Mouse (Mus musculus): ENCODE data around the gene Nrxn1. TPM values are rescaled to one million over a fixed set of nuclear protein-coding genes. Genes with fewer than 3 reads are reported as not detected.

Nrxn1 gene
- total and polyA plus RNA-seq, 3 experiments: 2.0 to 2.7 (median 2.1) TPM

GRCm38 (mm10) chr17:90333445-90333844, 759.4 kb downstream of the Nrxn1 start:
- Histone ChIP-seq H3K36me3 (ENCODE audit: control insufficient read depth, insufficient read depth, low read length) (no peaks in the 10 kb centered on the region), H3K4me1 (ENCODE audit: control insufficient read depth, insufficient read depth, low read length) (no peaks in the 10 kb centered on the region), H3K79me2 (replicated peaks; ENCODE audit: control insufficient read depth, insufficient read depth, low read length) (no peaks in the 10 kb centered on the region), H3K27me3 (ENCODE audit: control insufficient read depth, insufficient read depth, low read length) (no peaks in the 10 kb centered on the region), H3K4me3 (no peak overlapping the region), H3K9ac (ENCODE audit: low read depth, low read length) (no peak overlapping the region), H3K27ac (no peak overlapping the region)
- TF ChIP-seq POLR2A (IDR thresholded peaks at IDR 0.05; ENCODE audit: insufficient read depth, low read depth, low read length) (no peak), EP300 (IDR thresholded peaks at IDR 0.05; ENCODE audit: insufficient read depth, low read depth, low read length) (no peak), CTCF (IDR thresholded peaks at IDR 0.05) (no peak)
- 56% methylated on average over 1 of the region's 1 CpGs for WGBS
- intact Hi-C loops (cut with DNase I): no loop called here
- no peak for DNase-seq

- Histone ChIP-seq H3K27me3 (ENCODE audit: control insufficient read depth, insufficient read depth, low read length) (no peaks in the 10 kb centered on the region), H3K4me3 (no peak overlapping the region), H3K4me1 (ENCODE audit: control insufficient read depth, insufficient read depth, low read length) (no peaks in the 10 kb centered on the region), H3K27ac (no peak overlapping the region), H3K79me2 (replicated peaks; ENCODE audit: control insufficient read depth, insufficient read depth, low read length) (no peaks in the 10 kb centered on the region), H3K36me3 (ENCODE audit: control insufficient read depth, insufficient read depth, low read length) (no peaks in the 10 kb centered on the region), H3K9ac (ENCODE audit: low read depth, low read length) (no peak overlapping the region)
- DNase-seq: no peak
- intact Hi-C loops (cut with DNase I): no loop called here
- TF ChIP-seq EP300 (IDR thresholded peaks at IDR 0.05; ENCODE audit: insufficient read depth, low read depth, low read length) (no peak), POLR2A (IDR thresholded peaks at IDR 0.05; ENCODE audit: insufficient read depth, low read depth, low read length) (no peak), CTCF (IDR thresholded peaks at IDR 0.05) (no peak)
- WGBS: 70% methylated on average over 6 of the region's 6 CpGs
Observed at GRCm38 (mm10) chr17:90323674-90324073, 769.2 kb downstream of the Nrxn1 start.

- H3K4me1 ChIP-seq (ENCODE audit: control insufficient read depth, insufficient read depth, low read length): no peaks in the 10 kb centered on the region
- no peaks in the 10 kb centered on the region for H3K79me2 ChIP-seq (replicated peaks; ENCODE audit: control insufficient read depth, insufficient read depth, low read length)
- no peaks in the 10 kb centered on the region for H3K27me3 ChIP-seq (ENCODE audit: control insufficient read depth, insufficient read depth, low read length)
- intact Hi-C loops (cut with DNase I): no loop called here
- H3K27ac ChIP-seq: no peak overlapping the region
- DNase-seq: no peak
- 52% methylated on average over 4 of the region's 4 CpGs for WGBS
- H3K9ac ChIP-seq (ENCODE audit: low read depth, low read length): no peak overlapping the region
- TF ChIP-seq EP300 (IDR thresholded peaks at IDR 0.05; ENCODE audit: insufficient read depth, low read depth, low read length): no peak
- no peak for TF ChIP-seq POLR2A (IDR thresholded peaks at IDR 0.05; ENCODE audit: insufficient read depth, low read depth, low read length)
- TF ChIP-seq CTCF (IDR thresholded peaks at IDR 0.05): no peak
- H3K36me3 ChIP-seq (ENCODE audit: control insufficient read depth, insufficient read depth, low read length): no peaks in the 10 kb centered on the region
- H3K4me3 ChIP-seq: no peak overlapping the region
Observed at GRCm38 (mm10) chr17:90272225-90272624, 820.6 kb downstream of the Nrxn1 start.

GRCm38 (mm10) chr17:90271165-90271564, 821.7 kb downstream of the Nrxn1 start:
- 23% methylated on average over 4 of the region's 4 CpGs for WGBS
- Histone ChIP-seq H3K27ac (no peak overlapping the region), H3K4me3 (no peak overlapping the region), H3K9ac (ENCODE audit: low read depth, low read length) (no peak overlapping the region), H3K79me2 (replicated peaks; ENCODE audit: control insufficient read depth, insufficient read depth, low read length) (no peaks in the 10 kb centered on the region), H3K36me3 (ENCODE audit: control insufficient read depth, insufficient read depth, low read length) (no peaks in the 10 kb centered on the region), H3K4me1 (ENCODE audit: control insufficient read depth, insufficient read depth, low read length) (no peaks in the 10 kb centered on the region), H3K27me3 (ENCODE audit: control insufficient read depth, insufficient read depth, low read length) (no peaks in the 10 kb centered on the region)
- intact Hi-C loops (cut with DNase I): no loop called here
- TF ChIP-seq EP300 (IDR thresholded peaks at IDR 0.05; ENCODE audit: insufficient read depth, low read depth, low read length) (no peak), CTCF (IDR thresholded peaks at IDR 0.05) (no peak), POLR2A (IDR thresholded peaks at IDR 0.05; ENCODE audit: insufficient read depth, low read depth, low read length) (no peak)
- no peak for DNase-seq

GRCm38 (mm10) chr17:90269143-90269542, 823.7 kb downstream of the Nrxn1 start:
- Histone ChIP-seq H3K27me3 (ENCODE audit: control insufficient read depth, insufficient read depth, low read length) (no peaks in the 10 kb centered on the region), H3K27ac (no peak overlapping the region), H3K79me2 (replicated peaks; ENCODE audit: control insufficient read depth, insufficient read depth, low read length) (no peaks in the 10 kb centered on the region), H3K9ac (ENCODE audit: low read depth, low read length) (no peak overlapping the region), H3K36me3 (ENCODE audit: control insufficient read depth, insufficient read depth, low read length) (no peaks in the 10 kb centered on the region), H3K4me3 (no peak overlapping the region), H3K4me1 (ENCODE audit: control insufficient read depth, insufficient read depth, low read length) (no peaks in the 10 kb centered on the region)
- DNase-seq: no peak
- WGBS: 65% methylated on average over 2 of the region's 2 CpGs
- no peak for TF ChIP-seq CTCF (IDR thresholded peaks at IDR 0.05)
- no peak for TF ChIP-seq POLR2A (IDR thresholded peaks at IDR 0.05; ENCODE audit: insufficient read depth, low read depth, low read length)
- no peak for TF ChIP-seq EP300 (IDR thresholded peaks at IDR 0.05; ENCODE audit: insufficient read depth, low read depth, low read length)
- intact Hi-C loops (cut with DNase I): no loop called here

- 30% methylated on average over 5 of the region's 5 CpGs for WGBS
- no peak overlapping the region for H3K27ac ChIP-seq
- no peak for TF ChIP-seq CTCF (IDR thresholded peaks at IDR 0.05)
- TF ChIP-seq EP300 (IDR thresholded peaks at IDR 0.05; ENCODE audit: insufficient read depth, low read depth, low read length): no peak
- no peak for DNase-seq
- intact Hi-C loops (cut with DNase I): no loop called here
- no peak overlapping the region for H3K9ac ChIP-seq (ENCODE audit: low read depth, low read length)
- no peaks in the 10 kb centered on the region for H3K36me3 ChIP-seq (ENCODE audit: control insufficient read depth, insufficient read depth, low read length)
- no peaks in the 10 kb centered on the region for H3K79me2 ChIP-seq (replicated peaks; ENCODE audit: control insufficient read depth, insufficient read depth, low read length)
- no peaks in the 10 kb centered on the region for H3K27me3 ChIP-seq (ENCODE audit: control insufficient read depth, insufficient read depth, low read length)
- no peak overlapping the region for H3K4me3 ChIP-seq
- no peaks in the 10 kb centered on the region for H3K4me1 ChIP-seq (ENCODE audit: control insufficient read depth, insufficient read depth, low read length)
Observed at GRCm38 (mm10) chr17:90253451-90254131, 839.3 kb downstream of the Nrxn1 start.
